Comparison of ENCODE assay signal across 8 mouse cellular contexts in genomic region chr6:37440491-37441250, GRCm38 (mm10). TPM values are rescaled to one million over a fixed set of nuclear protein-coding genes. Genes with fewer than 3 reads are reported as not detected.
DNase-seq lines count a peak whose midpoint lies in the region; ATAC-seq and TF ChIP-seq lines count a peak whose summit lies in the region.

No protein-coding gene starts in this region.

- intact Hi-C loops in left cerebral cortex, postnatal 4 days (cut with DNase I): no loop called here

- TF ChIP-seq POLR2A in cerebellum, adult 2 months (IDR thresholded peaks at IDR 0.05; ENCODE audit: borderline replicate concordance, insufficient read depth, low read length): no peak
- no peak for TF ChIP-seq POLR2A in cortical plate, adult 2 months (IDR thresholded peaks at IDR 0.05; ENCODE audit: extremely low read depth, insufficient read depth, low read length)

- no peak for ATAC-seq in heart, embryonic 13.5 days (ENCODE audit: extremely low read depth, insufficient number of reproducible peaks, low FRiP score, low TSS enrichment)
- ATAC-seq in midbrain, embryonic 14.5 days (ENCODE audit: low FRiP score, low TSS enrichment): no peak

- no peak for TF ChIP-seq CTCF in cerebellum, adult 2 months (IDR thresholded peaks at IDR 0.05; ENCODE audit: borderline replicate concordance, insufficient read depth, low read depth, low read length)
- TF ChIP-seq CTCF in cortical plate, adult 2 months (IDR thresholded peaks at IDR 0.05; ENCODE audit: extremely low read depth, insufficient read depth, low read length): no peak

- no peaks in the 10 kb centered on the region for H3K27me3 ChIP-seq in cerebellum, adult 2 months (ENCODE audit: control insufficient read depth, insufficient read depth, low read length)
- no peaks in the 10 kb centered on the region for H3K27me3 ChIP-seq in heart, embryonic 13.5 days (replicated peaks)
- peaks cover 4% of the 10 kb centered on the region; the same call in 1 of the 2 replicates for H3K27me3 ChIP-seq in midbrain, embryonic 14.5 days (ENCODE audit: control insufficient read depth, insufficient read depth, low read length)

- H3K9me3 ChIP-seq in heart, embryonic 13.5 days: no peaks in the 10 kb centered on the region
- no peaks in the 10 kb centered on the region for H3K9me3 ChIP-seq in midbrain, embryonic 14.5 days (ENCODE audit: control insufficient read depth, low read length)

- H3K9ac ChIP-seq in heart, embryonic 13.5 days: peak overlapping the region; percentile 99
- H3K9ac ChIP-seq in midbrain, embryonic 14.5 days (replicated peaks; ENCODE audit: low read length): peak overlapping the region; percentile 37; the same call in 1 of the 2 replicates

- H3K36me3 ChIP-seq in heart, embryonic 13.5 days: peaks cover 27% of the 10 kb centered on the region
- H3K36me3 ChIP-seq in midbrain, embryonic 14.5 days (ENCODE audit: control insufficient read depth, insufficient read depth, low read length): no peaks in the 10 kb centered on the region

- 23% methylated on average over 12 of the region's 12 CpGs for WGBS in cerebellum, adult 2 months
- WGBS in heart, embryonic 13.5 days: 6% methylated on average over 12 of the region's 12 CpGs
- WGBS in midbrain, embryonic 14.5 days: 16% methylated on average over 12 of the region's 12 CpGs

- no peak for DNase-seq in cerebellum, adult 2 months
- no peak for DNase-seq in cerebellum, postnatal 4 days (ENCODE audit: low spot score in 2 of 2)
- DNase-seq in kidney, postnatal 4 days: peak; percentile 51 to 62
- DNase-seq in midbrain, embryonic 14.5 days: peak; percentile 37
- DNase-seq in left cerebral cortex, postnatal 4 days: no peak
- DNase-seq in layer of hippocampus, postnatal 10 days (ENCODE audit: low spot score in 2 of 2): no peak

- H3K27ac ChIP-seq in cerebellum, adult 2 months (ENCODE audit: insufficient read depth, low read length): no peak overlapping the region
- no peak overlapping the region for H3K27ac ChIP-seq in cortical plate, adult 2 months (ENCODE audit: insufficient read depth, low read length)
- H3K27ac ChIP-seq in heart, embryonic 13.5 days (replicated peaks): peak overlapping the region; percentile 96
- H3K27ac ChIP-seq in midbrain, embryonic 14.5 days (replicated peaks; ENCODE audit: low read depth, low read length): no peak overlapping the region

- H3K4me1 ChIP-seq in cerebellum, adult 2 months (ENCODE audit: control insufficient read depth, insufficient read depth, low read length): no peaks in the 10 kb centered on the region
- H3K4me1 ChIP-seq in cortical plate, adult 2 months (ENCODE audit: control insufficient read depth, insufficient read depth, low read length): peaks cover 1% of the 10 kb centered on the region; the same call in 1 of the 2 replicates
- peaks cover 50% of the 10 kb centered on the region for H3K4me1 ChIP-seq in heart, embryonic 13.5 days
- 0 out of 2 replicates have a peak, but pooled peaks cover 4% of the 10 kb centered on the region for H3K4me1 ChIP-seq in midbrain, embryonic 14.5 days (ENCODE audit: control insufficient read depth, insufficient read depth, low read length)

- peak overlapping the region; percentile 79 for H3K4me3 ChIP-seq in cerebellum, adult 2 months (replicated peaks; ENCODE audit: insufficient read depth, low read depth, low read length)
- peak overlapping the region; percentile 59 for H3K4me3 ChIP-seq in cortical plate, adult 2 months (ENCODE audit: insufficient read depth, low read length)
- peak overlapping the region; percentile 92 for H3K4me3 ChIP-seq in heart, embryonic 13.5 days
- H3K4me3 ChIP-seq in midbrain, embryonic 14.5 days (replicated peaks; ENCODE audit: low read depth, low read length): peak overlapping the region; percentile 67

- H3K4me2 ChIP-seq in heart, embryonic 13.5 days: peak overlapping the region; percentile 92
- peak overlapping the region; percentile 92 for H3K4me2 ChIP-seq in midbrain, embryonic 14.5 days (ENCODE audit: low read length)

RNA-seq across cellular contexts. Expression of gene Creb3l2, which starts 1.3 kb away (rescaled TPM):
- polyA plus RNA-seq in cerebellum, adult 2 months (2012; rRNA removed): 4.9 and 5.4 TPM in 2 replicates
- 4.9 and 5.6 TPM in 2 replicates for polyA plus RNA-seq in cortical plate, adult 2 months (2012; rRNA removed)
- polyA plus RNA-seq in heart, embryonic 13.5 days (2015; fragmentation: Nextera tagmentation; extraction: Ambion mirVana): 29.9 and 30.1 TPM in 2 replicates
- 1.6 and 3.2 TPM in 2 replicates for polyA plus RNA-seq in midbrain, embryonic 14.5 days (2014; fragmentation: Nextera tagmentation; extraction: Ambion mirVana)
- total RNA-seq in left cerebral cortex, postnatal 4 days (2021): 1 to 10 TPM; 5.7 to 6.3 TPM
- total RNA-seq in layer of hippocampus, postnatal 10 days (2021): 1 to 10 TPM; 6.5 to 7.5 TPM

Comparison
In these comparisons a context has a peak if more than half of its experiments do, and no peak if none do; other contexts are left out.
1. DNase-seq: peak in kidney, postnatal 4 days (2 of 2) and midbrain, embryonic 14.5 days (single experiment); none in cerebellum, adult 2 months (0 of 2), cerebellum, postnatal 4 days (0 of 2), left cerebral cortex, postnatal 4 days (single experiment) and layer of hippocampus, postnatal 10 days (0 of 2).
2. Peak in every context shown above with its lines, with median percentiles within 50 percentile points of each other: H3K4me3 ChIP-seq.